Mouse (Mus musculus) left cerebral cortex, postnatal 10 days (tissue): ENCODE measurements around the gene DXBay18. TPM values are rescaled to one million over a fixed set of nuclear protein-coding genes. Genes with fewer than 3 reads are reported as not detected.
"Not testable (repeated sequence)": the region's sequence is repeated elsewhere in the genome, so short reads cannot be mapped to it uniquely, and the experiment has no call there.

Source experiments
- DNase-seq, 2 experiments: peaks; one replicate each; pipeline ENCODE4 v3.0.0; 2021 to 2022; ENCODE audit warnings: low spot score in 2 of 2, mixed read lengths in 1 of 2; ENCODE audit errors: extremely low spot score in 1 of 2
- intact Hi-C: fragments of 180-260 bp; cut with DNase I; formaldehyde crosslinking; loops from one replicate; pipeline ENCODE4 v1.15.1; 2025
- total RNA-seq, 2 experiments: library from RNA; stranded (reverse); gene quantifications; 2 replicates each; pipeline ENCODE4 v1.2.3; 2021

Gene DXBay18
- 1 to 10 TPM in 1 of 2 experiments, under 1 TPM in 1; 0.91 to 1.4 TPM for total RNA-seq

- DNase-seq, intact Hi-C loops: not testable (repeated sequence)
Measured at GRCm38 (mm10) chrX:73149350-73149749, at the start of gene DXBay18. TSS of gene DXBay18 (minus strand) at chrX:73149450.

DNA sequence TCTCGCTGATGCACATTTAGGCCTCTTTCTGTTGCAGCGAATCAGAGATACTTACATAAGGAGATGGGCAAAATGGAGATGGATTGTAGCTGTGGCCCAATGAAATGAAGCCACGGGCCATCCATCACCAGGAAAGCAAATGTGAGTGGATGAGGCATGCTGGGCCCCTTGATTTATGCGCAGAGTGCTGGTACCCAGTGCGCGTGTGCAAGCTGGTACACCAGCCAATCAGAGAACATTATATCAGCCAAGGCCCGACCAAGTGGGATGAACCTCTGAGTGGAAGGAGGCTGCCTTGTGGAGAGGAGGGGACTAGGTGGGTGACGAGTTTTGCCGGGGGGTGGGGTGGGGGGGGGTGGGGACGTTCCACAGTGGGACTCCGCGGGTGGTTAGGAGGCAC is 42.7 kb upstream of the DXBay18 start, which contains the start of gene Xlr3b:
Xlr3b (plus strand) TSS at position 274 of the 400 bp plus-strand sequence.
- peak in 1 of 2 experiments; percentile 20 for DNase-seq
- intact Hi-C loops: not testable (repeated sequence)

- DNase-seq, intact Hi-C loops: not testable (repeated sequence)
Measured at GRCm38 (mm10) chrX:73176889-73177288, 27.6 kb upstream of the DXBay18 start, which contains the start of gene Spin2d. TSS of gene Spin2d (minus strand) at chrX:73176989.

GRCm38 (mm10) chrX:73148496-73148895 is 754 bp downstream of the DXBay18 start, which contains the start of gene Xlr5b:
TSS of gene Xlr5b (plus strand) at chrX:73148796.
- intact Hi-C loops, DNase-seq: not testable (repeated sequence)

DNA sequence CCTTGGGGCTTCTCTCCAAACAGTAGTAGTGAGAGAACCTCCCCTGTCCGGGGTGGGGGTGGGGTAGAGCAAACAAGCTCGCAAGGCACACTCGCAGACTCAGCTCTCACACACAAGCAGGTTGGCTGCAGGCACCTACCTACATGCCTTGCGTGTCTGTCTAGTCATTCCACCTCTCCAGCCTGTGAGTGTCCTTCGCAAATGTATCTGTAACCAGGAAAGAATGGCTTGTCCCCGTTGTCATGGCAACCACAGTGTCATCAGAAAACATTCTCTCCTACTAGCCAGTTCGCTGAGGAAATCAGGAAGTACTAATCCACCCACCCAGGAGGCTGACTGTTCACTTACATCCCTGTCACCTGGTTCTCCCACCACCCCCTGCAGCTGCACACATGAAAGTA is 6.0 kb downstream of the DXBay18 start:
- DNase-seq, intact Hi-C loops: not testable (repeated sequence)

GRCm38 (mm10) chrX:73122859-73123829 is 26.1 kb downstream of the DXBay18 start:
- intact Hi-C loops, DNase-seq: not testable (repeated sequence)

- intact Hi-C loops, DNase-seq: not testable (repeated sequence)
Measured at GRCm38 (mm10) chrX:73116747-73117146, 32.5 kb downstream of the DXBay18 start, which contains the start of gene Gm14685. TSS of gene Gm14685 (plus strand) at chrX:73117047.

- DNase-seq, intact Hi-C loops: not testable (repeated sequence)
Measured at GRCm38 (mm10) chrX:73096941-73097508, 52.2 kb downstream of the DXBay18 start, which contains the start of gene Xlr3a. TSS of gene Xlr3a (minus strand) at chrX:73097095.

Other genes starting within 250 kb of the DXBay18 start
- gene Cetn2, start 231.0 kb downstream of the DXBay18 start, total RNA-seq: 10 to 100 TPM; 54.1 to 55.2 TPM
- 10 to 100 TPM; 47.7 to 52.7 TPM for gene Nsdhl, start 230.9 kb downstream of the DXBay18 start, total RNA-seq
- gene Zfp185, start 162.1 kb downstream of the DXBay18 start, total RNA-seq: 1 to 10 TPM in 1 of 2 experiments, under 1 TPM in 1; 0.90 to 1.0 TPM
- gene Pnma5, start 112.3 kb downstream of the DXBay18 start, total RNA-seq: under 1 TPM; 0.41 to 0.59 TPM
- 10 to 100 TPM; 28.7 to 30.8 TPM for gene Pnma3, start 84.7 kb downstream of the DXBay18 start, total RNA-seq
- gene Xlr4a, start 67.0 kb downstream of the DXBay18 start, total RNA-seq: under 1 TPM in 1 of 2 experiments, not detected in 1; 0.91 TPM
- 1 to 10 TPM in 1 of 2 experiments, under 1 TPM in 1; 0.51 to 4.8 TPM for gene Xlr3a, start 52.4 kb downstream of the DXBay18 start, total RNA-seq
- gene Gm14685, start 32.4 kb downstream of the DXBay18 start, total RNA-seq: 1 to 10 TPM; 1.5 to 1.9 TPM
- gene Xlr5b, start 654 bp downstream of the DXBay18 start, total RNA-seq: not detected
- gene Spin2d, start 27.5 kb upstream of the DXBay18 start, total RNA-seq: not detected
- 1 to 10 TPM; 1.2 to 9.8 TPM for gene Xlr3b, start 42.8 kb upstream of the DXBay18 start, total RNA-seq
- 1 to 10 TPM in 1 of 2 experiments, under 1 TPM in 1; 0.45 to 1.1 TPM for gene Xlr4b, start 64.9 kb upstream of the DXBay18 start, total RNA-seq
- gene F8a, start 78.8 kb upstream of the DXBay18 start, total RNA-seq: 10 to 100 TPM; 14.3 to 15.1 TPM
- gene Xlr4c, start 93.7 kb upstream of the DXBay18 start, total RNA-seq: under 1 TPM in 1 of 2 experiments, not detected in 1; 0.90 TPM
- not detected for gene Xlr3c, start 115.9 kb upstream of the DXBay18 start, total RNA-seq
- not detected for gene Xlr5a, start 143.5 kb upstream of the DXBay18 start, total RNA-seq
- not detected for gene Xlr5c, start 143.5 kb upstream of the DXBay18 start, total RNA-seq
- not detected for gene Gm45015, start 187.4 kb upstream of the DXBay18 start, total RNA-seq
- gene Zfp275, start 193.2 kb upstream of the DXBay18 start, total RNA-seq: 10 to 100 TPM; 16.8 to 17.5 TPM
- under 1 TPM; 0.19 to 0.24 TPM for gene Gm18336, start 249.3 kb upstream of the DXBay18 start, total RNA-seq